Mouse (Mus musculus) forebrain, embryonic 11.5 days (tissue): ENCODE data around the gene Zbtb38. TPM values are rescaled to one million over a fixed set of nuclear protein-coding genes. Genes with fewer than 3 reads are reported as not detected.

Experiments used
- ATAC-seq: fragments of 200-750 bp; cut with Nextera tagmentation; replicated peaks from 2 replicates; pipeline ENCODE4 v1.8.0; 2017; ENCODE audit warnings: moderate TSS enrichment; ENCODE audit not compliant: low FRiP score
- DNase-seq: peaks from one replicate; pipeline ENCODE4 v3.0.0-alpha.2; 2017; ENCODE audit warnings: low spot score
- H3K27ac ChIP-seq: fragments of 300-500 bp; sonication (generic); 2 replicates; pipeline ENCODE4 v1.5.1; 2014; ENCODE audit warnings: low read depth, low read length
- H3K27me3 ChIP-seq: fragments of 300-500 bp; sonication (generic); 2 replicates; pipeline ENCODE4 v1.6.1; 2014; ENCODE audit warnings: mild to moderate bottlenecking, low read length, mixed read lengths; ENCODE audit not compliant: control insufficient read depth, insufficient read depth
- H3K36me3 ChIP-seq: fragments of 300-500 bp; sonication (generic); 2 replicates; pipeline ENCODE4 v1.6.1; 2014; ENCODE audit warnings: mild to moderate bottlenecking, low read length, moderate library complexity, mixed read lengths; ENCODE audit not compliant: control insufficient read depth, insufficient read depth
- H3K4me1 ChIP-seq: fragments of 300-500 bp; sonication (generic); replicated peaks from 2 replicates; pipeline ENCODE4 v1.6.1; 2014; ENCODE audit warnings: low read length, mixed read lengths; ENCODE audit not compliant: control insufficient read depth, insufficient read depth
- H3K4me2 ChIP-seq: fragments of 300-500 bp; sonication (generic); 2 replicates; pipeline ENCODE4 v1.6.1; 2014; ENCODE audit warnings: low read depth, mild to moderate bottlenecking, low read length, moderate library complexity, mixed read lengths; ENCODE audit not compliant: severe bottlenecking
- H3K4me3 ChIP-seq: fragments of 300-500 bp; sonication (generic); 2 replicates; pipeline ENCODE4 v1.5.1; 2014; ENCODE audit warnings: low read depth, low read length
- H3K9ac ChIP-seq: fragments of 300-500 bp; sonication (generic); 2 replicates; pipeline ENCODE4 v1.6.1; 2014; ENCODE audit warnings: low read length
- H3K9me3 ChIP-seq: fragments of 300-500 bp; sonication (generic); 2 replicates; pipeline ENCODE4 v1.6.1; 2016; ENCODE audit warnings: low read length, mixed read lengths; ENCODE audit not compliant: control insufficient read depth
- WGBS: fragments of 180-500 bp; shearing (Covaris S2); extraction: QIAGEN DNeasy Blood & Tissue Kit; methylation state at CpG from one replicate; pipeline ENCODE4 v1.1.7; 2014; 5-methylcytosine and 5-hydroxymethylcytosine counted together
- polyA plus RNA-seq: library from polyadenylated mRNA; unstranded; fragments of >200 nt; fragmentation: Nextera tagmentation; extraction: Ambion mirVana; gene quantifications from 2 replicates; pipeline ENCODE4 v1.2.1, GENCODE M21; 2014

The Zbtb38 gene
- polyA plus RNA-seq, 1 experiment from 2014 or later = 10.5 TPM

DNA sequence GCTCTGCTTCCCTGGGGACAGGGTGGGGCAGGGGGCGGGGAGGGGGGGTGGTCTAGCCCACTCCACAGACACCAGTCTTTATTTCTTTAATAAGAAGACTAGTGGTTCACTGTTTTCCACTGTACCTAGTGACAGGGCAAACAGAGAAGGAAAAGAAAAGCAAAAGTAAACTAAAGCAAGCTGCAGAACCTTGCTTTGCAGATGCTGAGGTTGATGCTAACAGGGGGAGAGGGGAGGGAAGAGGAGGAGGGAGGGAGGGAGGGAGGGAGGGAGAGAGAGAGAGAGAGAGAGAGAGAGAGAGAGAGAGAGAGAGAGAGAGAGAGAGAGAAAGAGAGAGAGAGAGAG is 2.0 kb upstream of the Zbtb38 start:
- no peak overlapping the region for H3K27ac ChIP-seq
- DNase-seq = no peak
- no peak overlapping the region for H3K4me2 ChIP-seq
- H3K9ac ChIP-seq = no peak overlapping the region
- H3K9me3 ChIP-seq = no peaks in the 10 kb centered on the region
- no peak for ATAC-seq
- no peaks in the 10 kb centered on the region for H3K36me3 ChIP-seq
- 39% methylated on average over 1 of the region's 1 CpGs for WGBS
- H3K4me1 ChIP-seq = no peaks in the 10 kb centered on the region
- no peak overlapping the region for H3K4me3 ChIP-seq
- H3K27me3 ChIP-seq = no peaks in the 10 kb centered on the region

- no peak for DNase-seq
- Histone ChIP-seq H3K4me3 (no peak overlapping the region), H3K4me2 (no peak overlapping the region), H3K36me3 (no peaks in the 10 kb centered on the region), H3K4me1 (no peaks in the 10 kb centered on the region), H3K9ac (no peak overlapping the region), H3K9me3 (no peaks in the 10 kb centered on the region), H3K27me3 (no peaks in the 10 kb centered on the region), H3K27ac (no peak overlapping the region)
- 81% methylated on average over 11 of the region's 11 CpGs for WGBS
- no peak for ATAC-seq
These were observed 1.4 kb upstream of the Zbtb38 start for GRCm38 (mm10) chr9:96753921-96754624.

DNA sequence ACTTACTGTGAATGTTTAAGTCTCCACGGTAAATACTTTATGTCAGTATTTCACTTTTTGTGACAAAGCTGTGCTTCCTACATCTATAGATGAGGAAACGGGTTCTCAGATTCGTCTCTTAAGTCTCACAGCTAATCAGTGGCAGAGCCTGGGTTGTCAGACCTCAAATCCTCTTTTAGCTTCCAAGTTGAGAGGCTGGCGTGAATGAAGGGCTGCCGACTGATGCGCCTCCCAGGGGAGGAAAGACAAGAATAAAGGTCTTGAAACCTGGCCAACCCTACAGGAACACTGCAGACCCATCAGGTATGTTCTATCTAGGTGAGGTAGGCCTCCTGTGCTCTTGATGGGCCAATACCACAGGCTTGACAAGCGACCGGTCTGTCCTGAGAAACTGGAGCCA is 761 bp upstream of the Zbtb38 start:
- DNase-seq (no peak), ATAC-seq (no peak)
- Histone ChIP-seq H3K9ac (no peak overlapping the region), H3K36me3 (no peaks in the 10 kb centered on the region), H3K4me1 (no peaks in the 10 kb centered on the region), H3K4me2 (no peak overlapping the region), H3K9me3 (no peaks in the 10 kb centered on the region), H3K27me3 (no peaks in the 10 kb centered on the region), H3K4me3 (no peak overlapping the region), H3K27ac (no peak overlapping the region)
- 92% methylated on average over 8 of the region's 8 CpGs for WGBS

DNA sequence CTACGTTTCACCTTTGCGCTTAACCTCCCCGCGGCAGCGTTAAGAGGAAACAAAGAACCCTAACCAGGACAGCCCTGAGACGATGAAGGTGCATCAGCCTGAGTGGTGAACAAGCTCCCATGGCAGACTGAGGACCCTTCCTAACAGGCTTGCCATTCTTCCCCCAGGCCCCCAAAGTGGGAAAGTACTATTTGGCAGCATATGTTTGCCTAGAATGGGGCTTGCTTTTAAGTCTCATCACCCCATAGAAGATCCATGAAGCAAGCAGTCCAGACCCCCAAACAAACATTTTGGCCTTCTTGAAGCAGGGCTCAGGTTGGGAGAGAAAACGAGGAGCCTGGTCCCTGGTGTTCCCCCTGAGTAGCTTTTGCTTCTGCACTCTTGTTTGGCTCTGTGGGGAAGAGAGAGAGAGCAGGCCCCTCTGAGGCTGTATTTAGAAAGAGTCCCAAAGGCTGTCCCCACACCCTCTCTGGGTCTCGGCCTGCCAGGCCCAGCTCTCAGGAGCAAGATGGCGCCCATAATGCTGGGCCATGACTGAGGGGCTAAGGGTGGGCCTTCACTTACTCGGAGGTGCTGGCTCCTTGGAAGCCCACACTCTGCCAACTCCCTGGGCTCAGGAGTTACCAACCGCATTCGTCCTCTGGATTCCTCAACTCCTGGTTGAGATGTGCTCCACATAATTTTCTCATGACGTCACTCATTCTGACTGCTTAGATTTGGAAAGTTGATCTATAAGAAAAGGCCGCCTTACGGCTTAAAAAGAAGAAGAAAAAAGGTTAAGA is 619 bp downstream of the Zbtb38 start:
- no peaks in the 10 kb centered on the region for H3K4me1 ChIP-seq
- H3K27ac ChIP-seq = no peak overlapping the region
- H3K9ac ChIP-seq = no peak overlapping the region
- no peak for DNase-seq
- H3K27me3 ChIP-seq = no peaks in the 10 kb centered on the region
- ATAC-seq = no peak
- H3K4me3 ChIP-seq = no peak overlapping the region
- H3K9me3 ChIP-seq = no peaks in the 10 kb centered on the region
- WGBS = 87% methylated on average over 15 of the region's 15 CpGs
- H3K36me3 ChIP-seq = no peaks in the 10 kb centered on the region
- no peak overlapping the region for H3K4me2 ChIP-seq

GRCm38 (mm10) chr9:96750636-96751035 is 2.0 kb downstream of the Zbtb38 start:
- Histone ChIP-seq H3K9me3 (no peaks in the 10 kb centered on the region), H3K27ac (no peak overlapping the region), H3K36me3 (no peaks in the 10 kb centered on the region), H3K4me3 (no peak overlapping the region), H3K4me2 (no peak overlapping the region), H3K27me3 (no peaks in the 10 kb centered on the region), H3K9ac (no peak overlapping the region), H3K4me1 (no peaks in the 10 kb centered on the region)
- no peak for ATAC-seq
- DNase-seq = no peak
- WGBS = 98% methylated on average over 11 of the region's 11 CpGs

DNA sequence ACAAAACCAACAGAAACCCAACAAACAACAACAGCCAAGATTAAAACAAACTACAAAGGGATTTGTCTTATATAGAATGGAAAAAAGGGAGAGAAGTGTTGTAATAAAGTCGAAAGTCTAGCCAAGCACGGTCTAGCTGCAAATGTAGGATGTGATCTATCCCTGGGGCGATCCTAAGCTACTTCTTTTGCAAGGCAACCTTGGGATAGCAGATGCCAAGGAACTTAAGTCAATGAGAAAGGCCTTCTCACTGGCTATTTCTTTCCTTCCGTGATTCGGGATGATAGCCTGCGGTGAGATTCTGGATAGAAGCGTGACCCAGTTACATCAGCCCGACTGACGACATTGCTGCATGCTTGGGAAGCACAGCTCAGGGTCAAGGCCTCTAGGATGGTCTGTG is 6.1 kb downstream of the Zbtb38 start:
- Histone ChIP-seq H3K9me3 (no peaks in the 10 kb centered on the region), H3K36me3 (no peaks in the 10 kb centered on the region), H3K9ac (no peak overlapping the region), H3K4me2 (no peak overlapping the region), H3K4me1 (no peaks in the 10 kb centered on the region), H3K4me3 (no peak overlapping the region), H3K27ac (no peak overlapping the region), H3K27me3 (no peaks in the 10 kb centered on the region)
- DNase-seq = no peak
- WGBS = 94% methylated on average over 9 of the region's 9 CpGs
- no peak for ATAC-seq

DNA sequence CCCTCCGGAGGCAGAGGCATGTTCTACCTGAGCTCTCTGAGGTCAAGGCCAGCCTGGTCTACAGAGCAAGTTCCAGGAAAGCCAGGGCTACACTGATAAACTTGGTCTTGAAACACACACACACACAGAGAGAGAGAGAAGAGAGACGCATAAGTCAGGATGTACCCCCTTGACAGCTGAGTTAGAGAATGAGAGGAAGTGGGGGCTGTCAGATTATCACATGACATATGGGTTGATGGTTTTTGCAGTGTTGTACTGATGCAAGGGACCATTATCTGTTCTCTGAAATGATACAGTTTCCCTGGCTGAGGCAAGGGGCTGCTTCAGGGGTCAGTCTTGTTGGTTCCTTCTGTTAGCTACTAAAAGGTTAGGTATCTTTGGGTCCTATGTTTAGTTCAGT is 7.7 kb downstream of the Zbtb38 start:
- H3K36me3 ChIP-seq = no peaks in the 10 kb centered on the region
- DNase-seq (no peak), ATAC-seq (no peak)
- no peak overlapping the region for H3K4me3 ChIP-seq
- H3K4me1 ChIP-seq = 0 out of 2 replicates have a peak, but pooled peaks cover 5% of the 10 kb centered on the region
- no peak overlapping the region for H3K9ac ChIP-seq
- H3K27me3 ChIP-seq = no peaks in the 10 kb centered on the region
- H3K27ac ChIP-seq = no peak overlapping the region
- 95% methylated on average over 2 of the region's 2 CpGs for WGBS
- H3K4me2 ChIP-seq = no peak overlapping the region
- no peaks in the 10 kb centered on the region for H3K9me3 ChIP-seq

DNA sequence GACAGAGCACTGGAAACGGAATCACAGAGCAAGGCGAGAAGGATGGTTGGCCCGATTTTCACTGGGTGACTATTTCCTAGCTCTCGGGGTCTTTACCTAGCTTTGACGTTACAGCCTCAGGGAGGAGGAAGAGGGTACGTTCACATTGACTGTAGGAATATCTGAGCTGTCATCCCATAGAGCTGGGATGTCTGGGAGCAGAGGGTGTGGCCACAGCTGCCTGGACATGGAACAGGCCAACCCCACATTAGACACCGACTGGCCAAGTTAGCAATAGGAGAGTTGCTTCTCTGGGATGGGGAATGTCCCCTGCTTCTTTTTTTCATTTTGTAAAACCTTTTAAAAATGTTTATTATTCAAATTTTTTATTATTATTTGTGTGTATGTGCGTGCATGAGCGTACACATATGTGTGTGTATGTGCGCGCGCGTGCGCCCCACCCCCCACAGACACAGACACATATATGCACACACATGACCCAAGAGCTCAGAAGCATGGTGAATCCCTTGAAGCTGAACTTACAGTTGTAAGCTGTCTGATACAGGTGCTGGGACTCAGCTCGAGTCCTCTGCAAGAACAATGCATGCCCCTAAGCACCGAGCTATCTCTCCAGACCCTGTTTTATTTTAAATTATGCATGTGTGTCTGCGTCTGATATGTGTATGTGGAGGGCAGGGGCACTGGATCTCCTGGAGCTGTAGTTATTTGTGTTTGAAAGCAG is 11.1 kb downstream of the Zbtb38 start:
- H3K27me3 ChIP-seq = no peaks in the 10 kb centered on the region
- no peak overlapping the region for H3K4me3 ChIP-seq
- no peak overlapping the region; the same call in 1 of the 2 replicates for H3K9ac ChIP-seq
- 0 out of 2 replicates have a peak, but pooled peaks cover 5% of the 10 kb centered on the region for H3K4me1 ChIP-seq
- H3K36me3 ChIP-seq = no peaks in the 10 kb centered on the region
- 0 out of 2 replicates have a peak, but pooled peaks have one; percentile 42 for ATAC-seq
- H3K4me2 ChIP-seq = no peak overlapping the region
- no peaks in the 10 kb centered on the region for H3K9me3 ChIP-seq
- 80% methylated on average over 17 of the region's 17 CpGs for WGBS
- H3K27ac ChIP-seq = no peak overlapping the region
- DNase-seq = no peak
